Mouse (Mus musculus) testis, adult 2 months (tissue): ENCODE results near the gene Oprl1. TPM values are rescaled to one million over a fixed set of nuclear protein-coding genes. Genes with fewer than 3 reads are reported as not detected.
A peak's percentile ranks its signal among the peaks of the same experiment; 100 is the strongest.

Experiments used
- H3K27ac ChIP-seq: fragments of 200-500 bp; 2 replicates; pipeline ENCODE4 v1.5.1; 2012; ENCODE audit warnings: low read depth, low read length; ENCODE audit not compliant: control insufficient read depth, insufficient read depth
- H3K27me3 ChIP-seq: fragments of 200-500 bp; 2 replicates; pipeline ENCODE4 v1.6.1; 2012; ENCODE audit warnings: mild to moderate bottlenecking, low read length, moderate library complexity; ENCODE audit not compliant: control insufficient read depth, insufficient read depth
- H3K36me3 ChIP-seq: fragments of 200-500 bp; 2 replicates; pipeline ENCODE4 v1.6.1; 2012; ENCODE audit warnings: mild to moderate bottlenecking, low read length; ENCODE audit not compliant: control insufficient read depth, insufficient read depth
- H3K4me1 ChIP-seq: fragments of 200-500 bp; 2 replicates; pipeline ENCODE4 v1.6.1; 2012; ENCODE audit warnings: low read length; ENCODE audit not compliant: control insufficient read depth, insufficient read depth
- H3K4me3 ChIP-seq: fragments of 200-500 bp; 2 replicates; pipeline ENCODE4 v1.5.1; 2012; ENCODE audit warnings: low read depth, mild to moderate bottlenecking, low read length, moderate library complexity, mixed read lengths; ENCODE audit not compliant: control insufficient read depth
- CTCF ChIP-seq: fragments of 200-500 bp; IDR thresholded peaks from 2 replicates; pipeline ENCODE4 v1.5.1; 2012; ENCODE audit warnings: low read depth, mild to moderate bottlenecking, inconsistent platforms, low read length, moderate library complexity; ENCODE audit not compliant: control insufficient read depth, insufficient read depth, insufficient replicate concordance
- POLR2A ChIP-seq: fragments of 200-500 bp; IDR thresholded peaks from 2 replicates; pipeline ENCODE4 v1.6.1; 2012; ENCODE audit warnings: low read depth, mild to moderate bottlenecking, inconsistent platforms, low read length, moderate library complexity; ENCODE audit not compliant: control insufficient read depth
- polyA plus RNA-seq: library from polyadenylated mRNA; depleted of rRNA; stranded (reverse); fragments of >200 nt; gene quantifications from 2 replicates; pipeline ENCODE4 v1.2.3, GENCODE M21; 2012

The Oprl1 gene
- polyA plus RNA-seq, 1 experiment: 5.9 TPM

DNA sequence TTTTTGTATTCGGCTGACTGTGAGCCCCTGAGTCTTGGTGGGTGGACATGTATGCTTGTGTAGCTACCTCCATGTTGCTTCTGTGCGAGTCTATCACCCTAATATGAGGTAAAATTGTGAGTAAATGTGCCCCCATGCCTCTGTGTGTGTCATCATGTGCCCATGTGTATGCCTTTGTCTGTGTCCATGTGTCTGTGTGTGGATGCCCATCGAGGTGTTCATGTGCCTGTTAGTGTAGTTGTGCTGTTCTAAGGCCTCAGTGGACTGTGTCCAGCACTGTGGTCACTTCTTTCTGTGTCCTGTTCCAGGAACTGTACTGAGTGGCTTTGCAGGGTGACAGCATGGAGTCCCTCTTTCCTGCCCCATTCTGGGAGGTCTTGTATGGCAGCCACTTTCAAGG is 566 bp downstream of the Oprl1 start:
- Histone ChIP-seq H3K36me3 (no peaks in the 10 kb centered on the region), H3K27me3 (no peaks in the 10 kb centered on the region), H3K27ac (no peak overlapping the region), H3K4me1 (peaks cover 5% of the 10 kb centered on the region), H3K4me3 (no peak overlapping the region)
- TF ChIP-seq CTCF (no peak), POLR2A (no peak)

DNA sequence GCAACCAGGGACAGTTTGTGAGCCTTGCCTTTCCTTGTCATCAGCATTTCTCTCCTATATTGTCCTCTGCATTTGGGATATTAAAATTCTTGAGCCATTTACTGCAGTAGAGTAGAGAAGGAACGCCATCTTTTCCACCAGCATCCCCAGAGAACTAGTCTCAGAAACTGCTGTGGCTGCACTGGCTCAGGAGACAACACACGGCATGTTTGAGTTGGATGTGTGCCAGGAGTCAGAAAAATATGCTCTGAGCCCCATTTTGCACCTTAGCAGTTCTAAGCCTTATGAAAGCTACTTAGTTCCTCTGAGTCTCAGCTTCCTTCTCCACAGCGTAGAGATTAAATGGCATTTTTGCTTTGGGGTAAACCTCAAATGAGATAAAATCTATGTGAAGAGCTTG is 2.2 kb downstream of the Oprl1 start:
- 0 out of 2 replicates have a peak overlapping the region, but pooled peaks have one; percentile 18 for H3K4me3 ChIP-seq
- H3K27me3 ChIP-seq: no peaks in the 10 kb centered on the region
- no peak overlapping the region for H3K27ac ChIP-seq
- no peak for TF ChIP-seq POLR2A
- TF ChIP-seq CTCF: no peak
- H3K4me1 ChIP-seq: peaks cover 5% of the 10 kb centered on the region
- H3K36me3 ChIP-seq: no peaks in the 10 kb centered on the region

DNA sequence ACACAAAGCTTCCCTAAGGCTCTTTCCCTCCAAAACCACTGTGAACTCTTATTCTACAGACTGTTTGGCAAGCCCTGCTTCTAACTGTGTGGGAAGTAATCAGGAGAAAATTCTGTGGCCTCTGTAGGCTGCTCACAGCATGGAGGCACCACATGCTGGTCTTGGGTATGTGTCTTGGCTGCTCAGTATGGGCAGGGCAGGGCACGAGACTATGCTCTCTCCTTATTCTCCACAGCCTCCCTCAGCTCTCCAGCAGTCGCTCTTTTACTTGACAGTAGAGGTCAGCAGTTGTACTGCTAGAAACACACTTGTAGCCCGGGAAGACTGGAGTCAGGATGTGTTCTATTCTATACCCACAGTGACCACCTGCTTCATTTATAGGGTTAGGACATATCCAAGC is 5.2 kb downstream of the Oprl1 start:
- no peak for TF ChIP-seq CTCF
- H3K27ac ChIP-seq: no peak overlapping the region
- no peaks in the 10 kb centered on the region for H3K27me3 ChIP-seq
- H3K4me1 ChIP-seq: peaks cover under 1% of the 10 kb centered on the region; the same call in 1 of the 2 replicates
- H3K36me3 ChIP-seq: no peaks in the 10 kb centered on the region
- peak overlapping the region; percentile 39 for H3K4me3 ChIP-seq

DNA sequence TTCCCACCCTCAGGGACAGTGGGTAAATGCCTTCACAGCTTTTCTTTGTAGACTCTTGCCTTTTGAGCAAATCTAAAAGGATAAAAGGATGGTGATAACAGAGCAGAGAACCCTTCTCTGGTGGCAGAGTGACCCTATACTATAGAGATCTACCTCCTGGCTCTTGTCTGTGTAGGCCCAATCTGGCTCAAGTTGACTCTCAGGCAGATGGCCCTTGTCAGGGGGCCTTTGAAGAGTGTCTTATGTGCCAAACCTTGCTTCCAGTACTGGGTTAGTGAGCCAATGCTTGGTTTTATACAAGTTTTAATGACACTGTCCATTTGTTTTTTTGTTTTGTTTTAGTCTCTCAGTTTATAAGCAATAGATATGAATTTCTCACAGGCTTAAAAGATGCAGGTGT is 6.4 kb downstream of the Oprl1 start:
- Histone ChIP-seq H3K4me1 (no peaks in the 10 kb centered on the region), H3K27ac (no peak overlapping the region), H3K27me3 (no peaks in the 10 kb centered on the region), H3K36me3 (no peaks in the 10 kb centered on the region), H3K4me3 (no peak overlapping the region)
- no peak for TF ChIP-seq CTCF

DNA sequence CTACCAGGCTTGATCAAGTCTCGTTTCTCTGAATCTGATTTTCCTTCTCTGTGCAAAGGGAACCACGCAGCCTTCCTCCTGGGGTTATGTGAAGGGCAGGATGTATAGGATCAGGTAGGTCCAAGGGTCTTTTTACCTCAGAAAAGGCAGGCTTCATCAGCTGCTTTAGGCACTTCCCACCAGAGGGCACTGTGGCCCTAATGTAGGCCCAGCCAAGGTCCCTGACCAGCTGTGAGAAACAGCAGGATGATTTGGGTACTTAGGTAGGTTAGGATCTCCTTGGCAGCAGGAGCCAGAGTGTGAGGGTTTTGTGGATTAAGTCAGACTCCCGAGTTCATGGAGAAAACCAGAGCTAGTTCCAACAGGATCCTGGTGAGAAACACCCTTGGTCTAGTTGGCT is 7.4 kb downstream of the Oprl1 start:
- Histone ChIP-seq H3K4me1 (no peaks in the 10 kb centered on the region), H3K4me3 (no peak overlapping the region), H3K36me3 (no peaks in the 10 kb centered on the region), H3K27me3 (no peaks in the 10 kb centered on the region), H3K27ac (no peak overlapping the region)
- peak; percentile 36; the same call in 1 of the 2 replicates for TF ChIP-seq CTCF
- TF ChIP-seq POLR2A: no peak

DNA sequence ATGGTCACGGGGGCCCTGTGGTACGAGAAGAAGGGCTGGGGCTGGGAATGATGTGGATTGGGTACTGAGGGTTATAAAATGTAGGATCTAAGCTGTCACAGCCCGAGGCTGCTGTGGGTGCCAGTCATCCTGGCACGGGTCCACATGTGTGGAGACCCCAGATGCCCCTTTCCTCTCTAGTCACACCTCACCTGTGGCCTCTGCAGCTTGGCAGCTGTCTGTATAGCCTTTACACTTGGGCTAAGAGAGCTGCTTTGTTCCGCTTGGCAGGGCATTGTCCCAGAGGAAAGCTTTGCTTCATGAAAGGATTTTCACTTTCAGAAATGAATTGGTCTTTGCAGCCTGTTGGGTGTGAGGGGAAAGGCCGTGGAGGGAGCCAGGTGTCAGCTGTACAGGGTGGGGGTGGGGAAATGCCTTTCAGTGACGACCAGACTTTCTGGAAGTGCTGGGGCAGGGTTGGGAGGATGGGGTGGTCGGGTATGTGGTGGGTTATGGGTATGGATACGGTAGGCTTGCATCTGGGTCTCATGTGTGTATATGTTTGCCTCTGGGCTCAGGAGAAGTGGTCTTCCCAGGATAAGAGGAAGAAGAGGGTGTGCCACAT is 12.9 kb downstream of the Oprl1 start:
- Histone ChIP-seq H3K4me1 (no peaks in the 10 kb centered on the region), H3K27ac (no peak overlapping the region), H3K27me3 (no peaks in the 10 kb centered on the region), H3K4me3 (no peak overlapping the region), H3K36me3 (no peaks in the 10 kb centered on the region)
- no peak for TF ChIP-seq CTCF

DNA sequence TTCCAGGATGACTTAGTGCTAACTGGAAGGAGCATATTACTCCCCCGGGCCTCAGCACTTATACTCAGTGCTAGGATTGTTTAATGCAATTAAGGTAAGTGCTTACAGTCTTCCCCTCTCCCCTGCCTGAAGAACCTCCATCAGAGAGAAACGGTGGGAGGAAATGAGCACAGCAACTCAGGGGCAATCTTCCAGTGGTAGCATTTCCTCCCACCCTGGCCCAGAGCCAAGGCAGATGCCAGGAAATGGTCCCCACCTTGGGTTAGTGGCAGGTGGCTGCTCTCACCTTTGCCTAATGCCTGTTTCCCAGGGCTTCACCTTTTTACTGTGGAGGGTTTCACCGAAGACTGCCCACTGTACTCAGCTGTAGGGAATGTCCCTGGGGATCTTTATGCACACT is 15.2 kb downstream of the Oprl1 start:
- Histone ChIP-seq H3K27me3 (no peaks in the 10 kb centered on the region), H3K27ac (no peak overlapping the region), H3K4me1 (no peaks in the 10 kb centered on the region), H3K36me3 (no peaks in the 10 kb centered on the region), H3K4me3 (no peak overlapping the region)
- TF ChIP-seq POLR2A (no peak), CTCF (no peak)

DNA sequence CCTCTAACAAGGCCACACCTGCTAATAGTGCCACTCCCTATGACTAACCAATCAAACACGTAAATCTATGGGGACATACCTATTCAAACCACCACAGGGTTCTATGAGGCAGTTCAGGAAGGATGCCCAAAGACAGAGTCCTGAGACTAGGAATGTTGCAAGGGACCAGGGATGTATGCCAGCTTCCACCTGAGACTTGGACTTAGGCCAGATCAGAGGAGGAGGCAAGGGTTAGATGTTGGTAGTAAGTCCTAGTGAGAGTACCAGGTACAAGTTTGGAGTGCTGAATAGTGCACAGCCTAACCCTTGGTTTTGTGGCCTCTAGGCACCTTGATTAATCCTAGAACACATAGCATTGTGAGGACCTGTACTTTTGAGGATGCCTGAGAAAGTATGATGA is 37.8 kb downstream of the Oprl1 start:
- TF ChIP-seq CTCF (no peak), POLR2A (no peak)
- H3K4me1 ChIP-seq: no peaks in the 10 kb centered on the region
- no peak overlapping the region for H3K27ac ChIP-seq
- no peak overlapping the region for H3K4me3 ChIP-seq
- no peaks in the 10 kb centered on the region for H3K27me3 ChIP-seq
- no peaks in the 10 kb centered on the region for H3K36me3 ChIP-seq
